Mouse (Mus musculus): ENCODE measurements at regions not wholly inside any gene's neighbourhood (a gene's known extent, or its start where the extent isn't known, plus 50 kb on each side); places are given as distances from the start of the nearest gene placed in this dataset.

DNA sequence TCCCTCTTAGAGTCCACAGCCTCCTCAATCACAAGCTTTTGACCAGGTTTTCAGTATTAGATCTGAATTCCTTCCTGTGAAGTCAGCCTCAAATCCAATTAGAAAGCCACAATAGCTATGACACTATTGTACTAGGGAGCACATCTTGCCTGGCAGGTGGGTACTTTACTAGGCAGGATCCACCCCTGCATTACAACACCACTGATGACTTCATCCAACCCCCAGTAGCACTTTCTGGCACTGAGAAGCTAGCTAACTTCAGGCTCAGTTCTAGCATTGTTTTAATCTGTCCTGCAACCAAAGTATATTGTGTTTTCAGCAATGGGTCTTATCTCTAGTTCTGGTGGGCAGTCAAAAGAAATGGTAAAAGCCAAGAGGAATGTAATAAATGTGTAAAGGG, 64.2 kb upstream of the Cd93 start:
- DNase-seq (ENCODE audit: low read depth, low spot score) = peak; percentile 44

DNA sequence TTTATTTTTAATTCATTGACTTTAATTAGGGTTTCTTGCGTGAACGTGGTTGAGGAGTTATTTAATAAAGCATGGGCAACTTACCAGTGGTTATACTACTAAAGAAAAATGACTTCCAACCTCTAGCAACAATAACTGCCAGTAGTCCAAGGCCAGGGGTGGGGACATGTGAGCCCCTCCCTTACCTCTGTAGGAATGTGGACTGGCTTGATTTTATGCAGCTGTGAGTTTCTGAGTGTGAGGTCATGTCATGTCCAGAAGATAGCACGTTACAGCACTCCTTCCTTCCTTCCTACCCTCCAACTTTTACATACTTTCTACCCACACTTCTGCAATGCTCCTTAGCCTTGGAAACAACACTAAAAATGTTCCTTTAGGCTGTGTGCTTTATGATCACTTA, 63.6 kb upstream of the Cd93 start:
- no peak for DNase-seq (ENCODE audit: low read depth, low spot score)

DNA sequence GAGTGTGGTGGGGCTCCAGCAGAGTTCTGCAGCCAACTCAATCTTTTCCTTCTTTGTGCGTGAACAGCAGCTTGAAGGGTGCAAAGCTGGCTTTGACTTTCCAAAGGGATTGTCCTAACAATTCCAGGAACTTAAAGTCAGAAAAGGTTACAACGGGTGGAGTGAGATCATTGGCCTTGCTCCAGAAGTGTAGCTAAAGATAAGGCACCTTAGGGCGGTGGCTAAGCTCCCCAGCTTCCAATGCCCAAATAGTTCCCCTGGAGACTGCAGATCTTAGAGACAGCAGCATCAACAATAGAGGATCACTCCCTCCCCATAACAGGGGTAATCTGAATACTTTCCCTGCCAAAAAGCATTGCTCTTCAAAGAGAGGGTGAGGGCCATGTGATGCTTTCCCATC, 62.3 kb upstream of the Cd93 start:
- DNase-seq (ENCODE audit: low read depth, low spot score) = no peak

DNA sequence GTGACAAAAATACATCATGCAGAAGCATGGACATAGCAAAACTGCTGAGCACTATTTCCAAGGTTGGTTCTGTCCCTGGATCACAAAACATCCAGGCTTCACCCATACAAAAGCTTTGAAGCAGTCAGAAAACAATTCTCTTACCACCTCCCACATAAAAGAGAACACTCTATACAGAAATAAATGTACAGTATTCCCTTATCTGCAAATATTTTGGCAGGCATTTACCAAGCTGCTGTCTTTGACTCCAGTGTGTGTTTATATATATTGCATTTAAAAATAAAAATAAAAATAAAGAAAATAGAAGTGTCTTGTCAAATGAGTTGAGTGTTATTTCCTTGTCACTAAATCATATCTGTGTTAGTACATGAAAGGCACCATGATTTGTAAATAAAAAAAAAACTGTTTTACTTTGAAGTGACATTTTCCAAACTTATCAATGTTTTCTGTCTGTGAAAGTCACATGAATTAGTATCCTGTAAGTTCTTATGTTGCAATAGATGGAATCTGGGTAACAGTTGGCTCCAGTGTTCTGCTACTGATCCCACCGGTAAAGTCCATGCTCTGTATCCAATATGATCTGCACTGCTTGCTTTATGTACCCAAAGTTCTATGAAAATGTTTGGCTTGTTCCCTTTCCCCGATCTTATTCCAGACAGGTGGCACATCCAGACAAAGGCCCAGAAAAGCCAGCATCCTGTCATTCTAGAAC, 59.9 kb upstream of the Cd93 start:
- DNase-seq (ENCODE audit: low read depth, low spot score) = no peak

DNA sequence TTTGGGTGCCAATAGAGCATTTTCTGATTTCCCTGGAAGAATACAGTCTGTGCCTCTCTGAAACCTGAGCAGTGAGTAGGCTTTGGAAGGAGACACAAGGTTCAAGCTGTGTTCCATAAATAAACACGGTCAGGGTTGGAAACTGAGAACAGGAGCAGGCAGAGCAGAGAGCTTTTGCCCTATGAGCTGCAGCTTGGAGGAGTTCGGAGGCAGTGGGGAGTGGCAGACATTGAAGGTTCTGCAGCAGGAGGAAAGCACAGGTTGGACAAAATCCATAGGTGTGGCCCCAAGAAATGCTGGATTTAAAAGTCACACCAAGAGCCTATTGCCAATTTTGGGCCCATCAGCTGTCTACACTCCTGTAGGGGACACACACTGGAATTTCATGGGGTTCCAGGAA, 59.0 kb upstream of the Cd93 start:
- DNase-seq (ENCODE audit: low read depth, low spot score) = no peak

DNA sequence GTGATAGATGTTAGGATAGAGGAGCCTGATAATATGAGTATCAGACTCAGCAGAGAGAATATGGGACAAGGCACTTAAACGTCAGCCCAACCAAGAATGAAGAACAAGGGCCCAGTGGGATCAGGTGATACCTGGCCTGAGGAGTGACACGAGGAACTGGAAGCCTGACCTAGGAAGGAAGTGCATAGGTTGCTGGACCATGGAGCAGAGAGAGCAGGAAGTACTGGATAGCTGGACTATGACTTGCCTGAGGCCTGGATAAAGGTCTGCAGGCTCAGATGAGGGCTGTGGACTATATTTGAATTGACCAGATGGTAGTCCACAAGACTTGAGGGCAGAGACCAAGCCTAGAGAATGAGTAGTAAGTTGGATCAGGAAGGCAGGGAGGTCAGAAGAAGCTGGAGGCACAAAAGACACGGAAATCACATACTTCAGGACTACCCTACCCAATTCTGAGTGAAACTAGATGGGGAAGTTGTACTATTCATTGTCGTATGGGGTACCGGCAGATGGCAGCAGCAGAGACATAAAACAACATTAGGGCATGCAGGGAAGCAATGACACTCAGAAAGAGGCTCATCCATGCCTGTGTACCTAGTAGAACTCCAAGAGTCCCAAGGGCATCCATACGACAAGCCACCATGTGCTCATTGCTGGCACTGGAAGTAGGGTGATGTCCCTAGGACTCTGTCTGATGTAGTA, 57.0 kb upstream of the Cd93 start:
- DNase-seq (ENCODE audit: low read depth, low spot score) = no peak

DNA sequence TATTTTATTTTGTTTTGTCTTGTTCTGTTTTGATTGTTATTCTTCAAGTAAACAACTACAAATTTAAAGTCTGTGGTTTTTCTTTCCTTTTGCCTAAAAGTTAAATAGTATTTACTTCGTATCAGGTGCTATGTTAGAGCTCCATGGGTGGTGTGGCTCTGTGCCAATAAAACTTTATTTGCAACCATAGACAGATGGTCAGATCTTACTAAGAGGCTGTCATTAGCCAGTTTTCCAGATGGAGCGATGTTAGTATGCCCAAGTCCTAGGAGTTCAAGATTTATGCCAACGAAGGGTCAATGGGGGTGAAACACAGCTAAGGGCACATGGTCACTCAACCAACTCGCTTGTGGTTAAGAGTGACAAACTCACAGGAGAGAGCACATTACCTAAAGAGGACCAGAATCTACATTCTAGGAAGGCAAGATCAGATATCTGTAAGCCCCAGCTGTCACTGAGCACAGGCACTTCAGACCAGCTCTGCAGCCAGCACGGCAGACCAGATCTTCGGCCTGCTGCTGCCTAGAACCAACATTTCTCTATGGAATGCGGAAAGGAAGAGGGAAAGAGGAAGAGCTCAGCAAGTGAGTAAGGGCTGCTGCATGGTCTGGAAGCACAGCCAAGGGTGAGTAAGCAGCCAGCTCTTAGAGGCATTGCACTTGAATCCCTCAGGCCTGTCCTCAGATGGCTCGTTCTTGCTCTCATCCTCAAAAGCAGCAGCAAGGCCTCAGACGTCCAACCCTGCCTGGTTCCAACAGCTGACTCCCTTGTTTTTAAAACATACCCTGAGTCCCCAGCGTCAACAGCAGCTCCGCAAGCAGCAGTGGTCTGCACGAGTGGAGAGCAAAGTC, 54.3 kb upstream of the Cd93 start:
- peak; percentile 46 for DNase-seq (ENCODE audit: low read depth, low spot score)

DNA sequence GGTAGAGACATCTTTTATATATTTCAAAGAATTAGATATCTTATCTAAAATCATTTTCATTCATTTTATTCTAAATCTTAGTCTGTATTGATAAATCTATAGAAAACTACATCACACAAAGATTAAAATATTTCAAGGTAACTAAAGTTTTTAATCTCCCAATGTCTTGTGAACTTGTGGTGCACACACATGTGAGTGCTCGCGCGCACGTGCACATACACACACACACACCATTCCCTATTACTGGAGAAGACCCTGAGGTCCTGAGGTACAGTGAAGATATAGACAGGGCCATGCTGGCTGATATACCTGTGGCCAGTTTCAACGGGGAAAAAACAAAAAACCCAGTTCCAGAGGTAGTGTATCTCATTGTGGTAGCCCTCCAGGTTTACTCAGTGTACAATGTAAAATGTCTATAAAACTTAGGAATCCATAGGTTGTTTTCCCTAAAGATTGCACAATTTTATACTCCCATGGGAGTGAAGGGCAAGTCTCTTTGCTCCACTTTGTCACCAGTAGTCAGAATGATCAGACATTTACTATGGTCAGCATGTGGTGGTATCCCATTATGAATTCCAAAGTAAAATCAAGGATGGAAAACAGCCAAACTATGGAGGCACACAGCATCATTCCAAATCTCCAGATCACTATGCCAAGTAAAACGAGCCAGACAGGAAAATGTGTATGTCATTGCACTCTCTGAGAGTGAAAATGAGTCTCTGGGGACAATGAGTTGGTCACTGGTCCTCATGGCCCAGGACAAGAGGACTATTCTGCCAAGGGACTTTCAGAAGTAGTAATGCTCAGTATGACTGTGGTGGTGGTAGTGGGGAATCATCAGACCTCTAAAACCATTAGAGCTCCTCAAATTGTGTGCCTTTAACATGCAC, 53.0 kb upstream of the Cd93 start:
- DNase-seq (ENCODE audit: low read depth, low spot score) = peak; percentile 54

DNA sequence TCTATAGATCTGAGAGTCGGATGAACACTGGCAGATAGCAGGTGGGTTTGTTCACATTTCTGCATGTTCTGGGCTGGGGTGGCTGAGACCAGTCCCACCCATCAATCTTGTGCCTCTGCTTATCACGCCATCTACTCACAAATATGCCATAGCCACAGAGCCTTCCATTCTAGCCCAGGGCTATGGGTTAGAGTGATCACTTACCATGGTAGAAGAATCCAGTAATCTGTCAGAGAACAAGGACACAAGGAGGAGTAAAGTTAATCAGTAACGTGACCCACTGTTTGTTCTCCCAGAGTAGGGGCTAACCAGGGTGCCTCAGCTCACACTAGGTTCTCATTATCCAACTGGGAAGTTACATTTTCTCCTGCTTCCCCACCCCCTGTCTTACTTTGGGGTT, 52.1 kb upstream of the Cd93 start:
- no peak for DNase-seq (ENCODE audit: low read depth, low spot score)

DNA sequence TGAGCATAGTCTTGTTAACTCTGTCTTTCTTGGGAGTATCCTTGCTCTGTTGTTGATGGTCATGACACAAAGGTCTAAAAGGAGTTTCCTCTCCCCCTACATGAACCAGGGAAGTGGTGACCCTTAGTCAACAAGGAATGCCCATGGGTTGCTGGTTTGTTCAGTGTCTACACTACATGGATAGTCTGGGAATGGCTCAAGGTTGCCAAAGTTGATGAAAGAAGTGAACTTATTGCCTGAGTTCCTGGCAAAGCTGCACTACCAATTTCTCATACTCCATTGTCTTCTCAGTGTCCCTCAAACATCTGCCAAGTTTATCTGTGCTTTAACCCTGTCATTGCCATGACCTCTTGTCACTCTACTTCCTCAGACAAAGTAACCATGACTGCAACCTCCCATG, 49.9 kb upstream of the Cd93 start:
- DNase-seq (ENCODE audit: low read depth, low spot score) = no peak
